Mouse (Mus musculus): ENCODE results near the gene Ripk1. TPM values are rescaled to one million over a fixed set of nuclear protein-coding genes. Genes with fewer than 3 reads are reported as not detected.

The Ripk1 gene
- total and polyA plus RNA-seq, 3 experiments = 11.4 to 11.8 TPM; not detected in 1

- H3K79me2 ChIP-seq (ENCODE audit: control insufficient read depth, insufficient read depth, low read length, poor library complexity) = no peaks in the 10 kb centered on the region; the same call in 1 of the 2 replicates
- H3K9ac ChIP-seq (ENCODE audit: control insufficient read depth, low read depth, low read length, poor library complexity, severe bottlenecking) = no peak overlapping the region
- H3K9me3 ChIP-seq (replicated peaks; ENCODE audit: insufficient read depth, low read length) = no peaks in the 10 kb centered on the region
- no peak for DNase-seq (ENCODE audit: low read depth, low spot score)
- H3K27me3 ChIP-seq (ENCODE audit: control insufficient read depth in 1 of 2, insufficient read depth in 2 of 2, low read length in 2 of 2) = no peaks in the 10 kb centered on the region
- no peaks in the 10 kb centered on the region; a peak in 1 of 4 replicates for H3K4me1 ChIP-seq (ENCODE audit: control insufficient read depth in 1 of 2, insufficient read depth in 2 of 2, low read length in 2 of 2)
- TF ChIP-seq POLR2AphosphoS5 (IDR thresholded peaks at IDR 0.05; ENCODE audit: borderline replicate concordance, low read depth, low read length) (no peak), RAD21 (IDR thresholded peaks at IDR 0.05; ENCODE audit: low read depth, low read length) (no peak), POLR2A (IDR thresholded peaks at IDR 0.05; ENCODE audit: control insufficient read depth in 1 of 2, insufficient read depth in 1 of 2, low read depth in 1 of 2, low read length in 2 of 2, poor library complexity in 1 of 2) (no peak), MAZ (IDR thresholded peaks at IDR 0.05; ENCODE audit: low read depth, low read length) (no peak), MYC (IDR thresholded peaks at IDR 0.05; ENCODE audit: low read depth, low read length) (no peak), MEF2A (IDR thresholded peaks at IDR 0.05; ENCODE audit: extremely low read depth, insufficient replicate concordance, low read depth, low read length, poor library complexity, severe bottlenecking) (no peak), EP300 (IDR thresholded peaks at IDR 0.05; ENCODE audit: low read depth in 1 of 2, low read length in 2 of 2) (no peak), MXI1 (IDR thresholded peaks at IDR 0.05; ENCODE audit: low read depth, low read length) (no peak), MAFK (IDR thresholded peaks at IDR 0.05; ENCODE audit: borderline replicate concordance, low read depth, low read length) (no peak), NELFE (IDR thresholded peaks at IDR 0.05; ENCODE audit: low read depth, low read length) (no peak), JUND (IDR thresholded peaks at IDR 0.05; ENCODE audit: low read depth, low read length) (no peak), NRF1 (IDR thresholded peaks at IDR 0.05; ENCODE audit: insufficient read depth, low read depth, low read length, poor library complexity, severe bottlenecking) (no peak), KAT2A (conservative IDR thresholded peaks at IDR 0.05; ENCODE audit: low read depth, low read length) (no peak), BHLHE40 (IDR thresholded peaks at IDR 0.05; ENCODE audit: borderline replicate concordance, low read depth, low read length) (no peak), TBP (IDR thresholded peaks at IDR 0.05; ENCODE audit: low read depth, low read length) (no peak), ETS1 (IDR thresholded peaks at IDR 0.05; ENCODE audit: low read depth, low read length) (no peak), SIN3A (IDR thresholded peaks at IDR 0.05; ENCODE audit: low read length) (no peak), GATA1 (IDR thresholded peaks at IDR 0.05; ENCODE audit: low read depth, low read length) (no peak)
- H3K4me3 ChIP-seq (ENCODE audit: control insufficient read depth in 1 of 2, insufficient read depth in 1 of 2, low read depth in 2 of 2, low read length in 2 of 2) = no peak overlapping the region
- H3K36me3 ChIP-seq (ENCODE audit: control insufficient read depth in 1 of 2, insufficient read depth in 2 of 2, low read length in 2 of 2) = no peaks in the 10 kb centered on the region
- no peak overlapping the region for H3K27ac ChIP-seq (ENCODE audit: control insufficient read depth, low read depth, low read length)
These were observed 42.4 kb upstream of the Ripk1 start for GRCm38 (mm10) chr13:33959771-33960170.

GRCm38 (mm10) chr13:33964206-33965046 lies 37.7 kb upstream of the Ripk1 start, which contains the start of gene Nqo2:
Gene Nqo2, plus strand, starts transcription at chr13:33964687.
- H3K36me3 ChIP-seq (ENCODE audit: control insufficient read depth in 1 of 2, insufficient read depth in 2 of 2, low read length in 2 of 2) = peaks cover 0 to 7% of the 10 kb centered on the region in 2 experiments; a peak in 2 of 4 replicates
- no peaks in the 10 kb centered on the region for H3K9me3 ChIP-seq (replicated peaks; ENCODE audit: insufficient read depth, low read length)
- H3K4me1 ChIP-seq (ENCODE audit: control insufficient read depth in 1 of 2, insufficient read depth in 2 of 2, low read length in 2 of 2) = peaks cover 6 to 10% of the 10 kb centered on the region in 2 experiments
- peak within 1 kb of the TSS; percentile 87 for H3K9ac ChIP-seq (ENCODE audit: control insufficient read depth, low read depth, low read length, poor library complexity, severe bottlenecking)
- H3K27ac ChIP-seq (ENCODE audit: control insufficient read depth, low read depth, low read length) = peak within 1 kb of the TSS; percentile 90
- H3K79me2 ChIP-seq (ENCODE audit: control insufficient read depth, insufficient read depth, low read length, poor library complexity) = no peaks in the 10 kb centered on the region; the same call in 1 of the 2 replicates
- peak; percentile 92 for DNase-seq (ENCODE audit: low read depth, low spot score)
- no peaks in the 10 kb centered on the region for H3K27me3 ChIP-seq (ENCODE audit: control insufficient read depth in 1 of 2, insufficient read depth in 2 of 2, low read length in 2 of 2)
- H3K4me3 ChIP-seq (ENCODE audit: control insufficient read depth in 1 of 2, insufficient read depth in 1 of 2, low read depth in 2 of 2, low read length in 2 of 2) = peak within 1 kb of the TSS; percentile 80 to 87
- TF ChIP-seq GABPA (IDR thresholded peaks at IDR 0.05; ENCODE audit: low read depth, low read length) = no peak
- TF ChIP-seq KAT2A (conservative IDR thresholded peaks at IDR 0.05; ENCODE audit: low read depth, low read length) = no peak; the same call in 1 of the 2 replicates
- peak; percentile 60; the same call in 1 of the 2 replicates for TF ChIP-seq ZNF384 (IDR thresholded peaks at IDR 0.05; ENCODE audit: low read depth, low read length)
- peak; percentile 69 for TF ChIP-seq MAZ (IDR thresholded peaks at IDR 0.05; ENCODE audit: low read depth, low read length)
- TF ChIP-seq EP300 (IDR thresholded peaks at IDR 0.05; ENCODE audit: low read depth in 1 of 2, low read length in 2 of 2) = no peak
- TF ChIP-seq TCF12 (IDR thresholded peaks at IDR 0.05; ENCODE audit: low read depth, low read length) = 0 out of 2 replicates have a peak, but pooled peaks have one; percentile 27
- TF ChIP-seq MAFK (IDR thresholded peaks at IDR 0.05; ENCODE audit: borderline replicate concordance, low read depth, low read length) = no peak
- TF ChIP-seq RCOR1 (IDR thresholded peaks at IDR 0.05; ENCODE audit: low read depth, low read length) = 0 out of 2 replicates have a peak, but pooled peaks have one; percentile 7
- TF ChIP-seq TAL1 (IDR thresholded peaks at IDR 0.05; ENCODE audit: low read length) = no peak
- TF ChIP-seq CHD1 (IDR thresholded peaks at IDR 0.05; ENCODE audit: low read depth, low read length) = no peak
- no peak; the same call in 1 of the 2 replicates for TF ChIP-seq MXI1 (IDR thresholded peaks at IDR 0.05; ENCODE audit: low read depth, low read length)
- peak; percentile 71 for TF ChIP-seq NRF1 (IDR thresholded peaks at IDR 0.05; ENCODE audit: insufficient read depth, low read depth, low read length, poor library complexity, severe bottlenecking)
- no peak for TF ChIP-seq MYC (IDR thresholded peaks at IDR 0.05; ENCODE audit: low read depth, low read length)
- peak; percentile 56; the same call in 1 of the 2 replicates for TF ChIP-seq POLR2AphosphoS2 (IDR thresholded peaks at IDR 0.05; ENCODE audit: low read length)
- TF ChIP-seq ELF1 (IDR thresholded peaks at IDR 0.05; ENCODE audit: low read depth, low read length) = peak; percentile 60
- peak; percentile 46 to 81; a peak in 2 of 4 replicates for TF ChIP-seq POLR2A (IDR thresholded peaks at IDR 0.05; ENCODE audit: control insufficient read depth in 1 of 2, insufficient read depth in 1 of 2, low read depth in 1 of 2, low read length in 2 of 2, poor library complexity in 1 of 2)
- TF ChIP-seq GATA1 (IDR thresholded peaks at IDR 0.05; ENCODE audit: low read depth, low read length) = no peak
- no peak for TF ChIP-seq BHLHE40 (IDR thresholded peaks at IDR 0.05; ENCODE audit: borderline replicate concordance, low read depth, low read length)
- TF ChIP-seq NELFE (IDR thresholded peaks at IDR 0.05; ENCODE audit: low read depth, low read length) = peak; percentile 70

Measured in MEL (cell line).